Mouse (Mus musculus): ENCODE results near the gene Prim2.

The Prim2 gene

GRCm38 (mm10) chr1:33494524-33495202 is 174.9 kb downstream of the Prim2 start:
- peak in 1 of 2 experiments; percentile 11 for DNase-seq (ENCODE audit: low spot score in 2 of 2)

- no peak for DNase-seq (ENCODE audit: low spot score in 2 of 2)
Measured at GRCm38 (mm10) chr1:33490220-33490619, 179.4 kb downstream of the Prim2 start.

DNA sequence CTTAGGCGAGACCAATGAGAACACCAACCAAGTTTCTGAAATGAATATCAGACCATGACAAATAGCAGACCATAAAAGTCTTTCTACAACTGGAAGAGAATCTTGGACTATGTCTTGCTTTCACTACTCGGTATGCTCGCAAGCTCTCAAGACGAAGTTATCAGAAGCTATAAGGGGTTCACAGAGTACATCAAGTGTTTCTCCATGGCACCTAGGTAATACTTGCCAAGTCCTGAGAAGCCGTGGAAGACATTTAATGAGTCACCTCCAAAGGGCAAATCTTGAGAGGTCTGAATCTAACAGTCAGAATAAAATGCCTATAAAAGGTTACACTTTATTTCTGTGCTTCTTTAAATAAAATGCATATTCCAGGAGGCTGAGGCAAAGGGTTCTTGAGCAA is 181.2 kb downstream of the Prim2 start:
- no peak for DNase-seq (ENCODE audit: low spot score in 2 of 2)

- DNase-seq (ENCODE audit: low spot score in 2 of 2): no peak
Measured at GRCm38 (mm10) chr1:33483746-33484145, 185.8 kb downstream of the Prim2 start.

DNA sequence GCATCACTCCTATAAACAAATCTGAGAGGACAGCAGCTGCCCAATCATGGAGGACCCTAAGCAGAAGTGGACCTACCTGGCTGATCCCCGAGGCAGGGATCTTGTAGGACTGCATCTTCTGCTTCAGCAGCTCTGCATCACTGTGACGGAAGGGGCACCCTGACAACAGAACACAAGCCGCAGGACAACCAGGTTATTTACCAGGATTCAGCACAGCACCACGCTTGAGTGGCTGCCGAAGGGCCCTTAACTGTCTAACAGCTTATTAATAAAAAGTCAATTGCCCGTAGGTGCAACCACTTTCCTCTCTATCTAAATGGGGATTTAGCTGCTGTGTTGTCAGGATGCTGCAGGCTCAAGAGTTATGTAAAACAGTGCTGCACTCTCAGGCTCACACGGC is 189.2 kb downstream of the Prim2 start:
- no peak for DNase-seq (ENCODE audit: low spot score in 2 of 2)

DNA sequence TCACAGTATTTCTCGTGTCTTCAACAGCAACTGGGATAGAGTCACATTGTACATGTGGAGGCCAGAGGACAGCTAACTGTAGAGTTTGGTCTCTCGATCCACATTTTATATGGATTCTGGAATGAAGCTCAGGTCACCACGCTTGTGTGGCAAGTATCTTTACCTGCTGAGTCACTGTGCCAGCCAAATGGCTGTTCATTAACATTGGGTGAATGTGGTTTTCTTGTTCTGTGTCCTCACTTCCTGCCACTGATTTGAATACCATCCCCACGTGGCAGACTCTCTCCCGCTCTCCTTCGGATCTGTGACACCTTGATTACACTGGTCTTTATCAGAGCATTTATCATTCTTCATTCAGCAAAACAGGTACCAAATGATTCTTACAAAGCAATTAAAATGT is 198.5 kb downstream of the Prim2 start:
- DNase-seq (ENCODE audit: low spot score in 2 of 2): no peak

DNA sequence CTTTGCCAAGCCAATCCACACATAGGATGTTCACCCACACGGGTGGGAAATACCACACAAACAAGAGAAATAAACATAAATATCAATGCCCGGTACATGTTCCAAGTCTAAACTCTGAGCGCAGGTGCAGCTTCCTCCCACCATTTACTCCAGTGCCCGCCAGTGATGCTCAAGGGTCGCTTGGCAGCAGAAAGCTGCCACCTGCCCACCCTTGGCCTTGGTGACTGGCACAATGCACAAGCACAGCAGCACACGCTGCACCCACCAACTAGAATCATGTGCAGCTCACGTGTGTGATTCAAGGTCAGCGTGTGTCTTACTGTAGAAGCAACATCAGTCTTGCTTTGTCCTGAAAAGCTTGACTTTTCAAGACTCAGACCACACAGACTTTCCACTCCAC is 199.4 kb downstream of the Prim2 start:
- DNase-seq (ENCODE audit: low spot score in 2 of 2): no peak

GRCm38 (mm10) chr1:33464234-33464633 is 205.4 kb downstream of the Prim2 start:
- no peak for DNase-seq (ENCODE audit: low spot score in 2 of 2)

- no peak for DNase-seq (ENCODE audit: low spot score in 2 of 2)
Measured at GRCm38 (mm10) chr1:33460703-33461102, 208.9 kb downstream of the Prim2 start.

GRCm38 (mm10) chr1:33460262-33460661 is 209.3 kb downstream of the Prim2 start:
- DNase-seq (ENCODE audit: low spot score in 2 of 2): no peak

DNA sequence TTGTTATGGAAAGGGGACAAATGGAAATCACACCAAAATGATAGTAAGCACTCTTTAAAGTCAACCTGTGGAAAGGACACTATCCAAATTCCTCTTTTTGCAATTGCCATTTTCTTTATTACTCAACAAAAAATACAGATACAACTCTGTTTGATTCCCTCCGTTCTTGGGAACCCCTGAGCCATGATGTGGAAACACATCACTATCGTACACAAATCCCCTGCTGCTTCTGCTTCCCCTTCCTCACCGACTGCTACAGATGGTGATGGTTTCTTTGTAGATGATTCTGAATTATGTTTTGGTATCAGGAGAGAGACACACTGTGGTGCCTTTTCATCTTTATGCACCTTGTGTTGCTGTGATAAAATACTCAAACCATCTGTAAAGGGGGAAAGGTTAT is 210.6 kb downstream of the Prim2 start:
- no peak for DNase-seq (ENCODE audit: low spot score in 2 of 2)

GRCm38 (mm10) chr1:33454251-33454650 is 215.3 kb downstream of the Prim2 start:
- DNase-seq (ENCODE audit: low spot score in 2 of 2): no peak

DNA sequence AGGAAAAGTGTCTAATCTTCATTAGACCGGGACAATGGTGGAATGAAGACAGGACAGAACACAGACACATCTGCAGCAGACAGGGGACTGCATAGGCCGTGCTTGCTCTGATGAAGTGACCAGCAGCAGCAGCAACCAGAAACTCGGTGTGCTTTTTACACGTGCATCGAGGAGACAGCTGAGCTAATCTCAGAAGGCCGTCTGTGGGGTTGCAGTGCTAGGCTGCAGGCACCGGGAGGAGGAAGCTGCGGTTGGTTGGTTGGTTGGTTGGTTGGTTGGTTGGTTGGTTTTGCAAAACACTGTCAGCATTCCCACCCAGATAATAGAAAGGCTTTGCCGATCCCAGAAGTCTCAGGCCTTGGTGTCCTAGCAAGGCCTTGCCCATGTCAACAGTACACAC is 216.3 kb downstream of the Prim2 start:
- no peak for DNase-seq (ENCODE audit: low spot score in 2 of 2)

DNA sequence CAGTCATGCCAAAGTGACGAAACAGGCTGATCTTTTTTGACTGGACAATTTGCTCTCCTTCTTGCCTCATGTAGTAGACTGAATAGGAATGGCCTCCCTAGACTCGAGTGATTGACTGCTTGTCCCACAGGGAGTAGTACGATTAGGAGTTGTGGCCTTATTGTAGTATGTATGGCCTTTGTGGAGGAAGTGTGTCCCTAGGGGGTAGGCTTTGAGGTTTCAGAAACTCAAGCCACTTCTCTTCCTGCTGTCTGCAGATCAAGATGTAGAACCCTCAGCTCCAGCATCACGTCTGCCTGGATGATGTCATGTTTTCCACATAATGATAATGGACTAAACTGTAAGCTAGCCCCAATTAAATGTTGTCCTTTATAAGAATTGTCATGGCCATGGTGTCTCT is 222.4 kb downstream of the Prim2 start:
- no peak for DNase-seq (ENCODE audit: low spot score in 2 of 2)

DNA sequence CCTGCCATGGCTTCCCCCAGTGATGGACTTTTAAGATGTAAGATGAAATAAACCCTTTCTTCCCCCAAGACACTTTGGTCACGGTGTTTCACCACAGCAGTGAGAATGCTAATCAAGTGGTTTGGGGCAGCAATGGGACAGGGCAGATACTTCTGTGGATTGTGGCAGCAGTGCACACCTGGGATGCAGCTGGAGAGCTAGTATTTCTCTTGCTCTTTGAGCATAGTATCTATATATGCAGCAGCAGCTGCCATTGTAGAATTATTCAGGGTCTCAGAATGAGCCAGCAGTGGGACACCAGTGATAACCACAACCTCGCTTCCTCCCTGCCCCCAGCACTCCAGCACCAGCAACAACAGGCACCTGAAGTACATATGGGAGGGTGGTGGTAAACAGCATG is 233.4 kb downstream of the Prim2 start:
- DNase-seq (ENCODE audit: low spot score in 2 of 2): no peak
